Mouse (Mus musculus): ENCODE measurements around the gene Calml3.

- TF ChIP-seq CTCF (conservative IDR thresholded peaks at IDR 0.05; ENCODE audit: low read length) (no peak), POU5F1 (IDR thresholded peaks at IDR 0.05; ENCODE audit: borderline replicate concordance, low read length) (no peak)
These were observed 43.0 kb downstream of the Calml3 start for GRCm38 (mm10) chr13:3761131-3761530.
